Mouse (Mus musculus): Measurements from ENCODE around the gene Tmem245.

GRCm38 (mm10) chr4:56914761-56915160, 32.5 kb downstream of the Tmem245 start:
- no peak for TF ChIP-seq POLR2A (IDR thresholded peaks at IDR 0.05; ENCODE audit: extremely low read depth, insufficient read depth, low read length)
- TF ChIP-seq CTCF (IDR thresholded peaks at IDR 0.05; ENCODE audit: low read depth, low read length), result no peak

Data from liver, adult 2 months (tissue).